Mouse (Mus musculus) testis, adult 10 weeks (tissue): ENCODE results near the gene Olfr710. TPM values are rescaled to one million over a fixed set of nuclear protein-coding genes. Genes with fewer than 3 reads are reported as not detected.

Source experiments
- polyA plus RNA-seq: library from polyadenylated mRNA; stranded (reverse); fragments of 350-450 nt; fragmentation: Illumina TruSeq; extraction: RNeasy Lipid Tissue Mini Kit (QIAGEN cat#74804); gene quantifications from one replicate; pipeline ENCODE4 v1.2.3, GENCODE M21; 2014; ENCODE audit warnings: low read depth, low replicate concordance

The Olfr710 gene
- polyA plus RNA-seq: not detected

GRCm38 (mm10) chr7:106948212-106948611 lies at the start of gene Olfr710:
Gene Olfr710 (minus strand): TSS chr7:106948312.

GRCm38 (mm10) chr7:106975353-106975752 lies 27.2 kb upstream of the Olfr710 start, which contains the start of gene Olfr711:
Gene Olfr711 (minus strand): TSS chr7:106975453.

GRCm38 (mm10) chr7:106963837-106964236 lies 15.7 kb upstream of the Olfr710 start, which contains the start of gene Olfr6:
Gene Olfr6 (minus strand): TSS chr7:106963937.

GRCm38 (mm10) chr7:106932119-106932518 lies 16.0 kb downstream of the Olfr710 start, which contains the start of gene Olfr709-ps1:
Gene Olfr709-ps1 (minus strand): TSS chr7:106932219.

GRCm38 (mm10) chr7:106907676-106908075 lies 40.4 kb downstream of the Olfr710 start, which contains the start of gene Olfr1532-ps1:
Gene Olfr1532-ps1 (plus strand): TSS chr7:106908001.

GRCm38 (mm10) chr7:106901141-106901540 lies 47.0 kb downstream of the Olfr710 start, which contains the start of gene Olfr707:
Gene Olfr707 (minus strand): TSS chr7:106901241.

Other genes starting within 250 kb of the Olfr710 start
- not detected for gene Olfr695, start 231.9 kb downstream of the Olfr710 start, polyA plus RNA-seq
- gene Olfr697, start 205.9 kb downstream of the Olfr710 start, polyA plus RNA-seq: 2.3 TPM
- gene Olfr698, start 192.9 kb downstream of the Olfr710 start, polyA plus RNA-seq: not detected
- gene Olfr699, start 155.1 kb downstream of the Olfr710 start, polyA plus RNA-seq: 0.18 TPM
- gene Olfr700, start 139.5 kb downstream of the Olfr710 start, polyA plus RNA-seq: 0.81 TPM
- gene Olfr701, start 134.2 kb downstream of the Olfr710 start, polyA plus RNA-seq: 19.2 TPM
- not detected for gene Olfr702, start 114.4 kb downstream of the Olfr710 start, polyA plus RNA-seq
- gene Olfr703, start 105.0 kb downstream of the Olfr710 start, polyA plus RNA-seq: 1.0 TPM
- not detected for gene Olfr704, start 85.1 kb downstream of the Olfr710 start, polyA plus RNA-seq
- gene Olfr705, start 71.4 kb downstream of the Olfr710 start, polyA plus RNA-seq: not detected
- gene Olfr706, start 60.1 kb downstream of the Olfr710 start, polyA plus RNA-seq: not detected
- gene Olfr707, start 47.1 kb downstream of the Olfr710 start, polyA plus RNA-seq: not detected
- gene Olfr1532-ps1, start 40.3 kb downstream of the Olfr710 start, polyA plus RNA-seq: not detected
- not detected for gene Olfr709-ps1, start 16.1 kb downstream of the Olfr710 start, polyA plus RNA-seq
- 0.07 TPM for gene Olfr6, start 15.6 kb upstream of the Olfr710 start, polyA plus RNA-seq
- not detected for gene Olfr711, start 27.1 kb upstream of the Olfr710 start, polyA plus RNA-seq
- gene Olfr2, start 57.8 kb upstream of the Olfr710 start, polyA plus RNA-seq: not detected
- gene Olfr713, start 82.9 kb upstream of the Olfr710 start, polyA plus RNA-seq: not detected
- gene Olfr714, start 122.7 kb upstream of the Olfr710 start, polyA plus RNA-seq: not detected
- not detected for gene Olfr17, start 144.9 kb upstream of the Olfr710 start, polyA plus RNA-seq
- gene Olfr715b, start 162.1 kb upstream of the Olfr710 start, polyA plus RNA-seq: 0.04 TPM
- not detected for gene Olfr715, start 182.8 kb upstream of the Olfr710 start, polyA plus RNA-seq
- 0.07 TPM for gene Olfr716, start 190.0 kb upstream of the Olfr710 start, polyA plus RNA-seq
- 471 TPM for gene Nlrp14, start 218.7 kb upstream of the Olfr710 start, polyA plus RNA-seq